Mouse (Mus musculus) gonadal fat pad, adult 2 months (tissue): Measurements from ENCODE around the gene Adgrl1. TPM values are rescaled to one million over a fixed set of nuclear protein-coding genes. Genes with fewer than 3 reads are reported as not detected.

Experiments used
- DNase-seq: peaks from one replicate; pipeline ENCODE4 v3.0.0-alpha.2; 2012; ENCODE audit warnings: low read depth
- polyA plus RNA-seq: library from polyadenylated mRNA; depleted of rRNA; stranded (reverse); fragments of >200 nt; gene quantifications from 2 replicates; pipeline ENCODE4 v1.2.3, GENCODE M21; 2012

The Adgrl1 gene
- polyA plus RNA-seq, 1 experiment, result 70.0 TPM

DNA sequence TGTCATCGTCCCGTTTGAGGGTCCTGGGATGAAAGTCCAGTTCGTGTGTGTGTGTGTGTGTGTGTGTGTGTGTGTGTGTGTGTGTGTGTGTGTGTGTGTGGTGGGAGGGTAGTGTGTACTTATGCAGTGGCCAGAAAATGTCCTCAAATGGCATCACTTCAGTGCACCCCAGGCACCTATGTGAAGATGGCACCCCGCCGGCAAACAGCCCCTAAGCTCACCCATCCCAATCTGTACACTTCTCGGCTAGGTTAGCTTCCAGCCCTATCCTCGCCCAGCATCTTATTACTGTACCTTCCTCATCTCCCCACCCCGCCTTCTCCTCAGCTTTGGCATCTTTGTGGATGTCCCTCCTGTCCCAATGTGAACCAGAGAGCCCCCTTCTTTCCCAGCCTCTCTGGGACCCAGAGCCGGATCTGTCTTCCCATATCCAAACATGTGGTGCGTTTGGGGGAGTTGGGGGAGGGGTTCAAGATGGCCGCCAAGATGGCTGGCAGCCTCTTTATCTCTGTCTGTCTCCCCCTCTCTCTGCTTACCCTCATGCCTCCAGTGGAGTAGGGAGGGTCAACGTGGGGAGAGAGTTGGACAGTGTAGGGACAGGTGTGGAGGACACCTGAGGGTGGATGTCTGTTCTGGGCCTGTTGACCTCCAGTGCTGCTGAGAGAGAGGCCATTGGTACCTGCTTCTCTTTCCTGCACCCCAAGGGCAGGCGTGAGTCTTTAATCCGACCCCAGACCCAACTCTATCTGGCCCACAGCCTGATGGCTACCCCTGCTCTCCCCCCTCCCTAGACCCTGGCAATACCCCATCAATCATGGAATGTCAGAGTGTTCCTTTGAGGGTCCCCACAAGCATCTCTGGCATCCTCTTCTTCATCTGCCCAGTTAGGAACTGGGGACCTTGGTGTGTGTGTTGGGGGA lies 1.9 kb downstream of the Adgrl1 start:
- no peak for DNase-seq

GRCm38 (mm10) chr8:83902961-83903666 lies 3.2 kb downstream of the Adgrl1 start:
- DNase-seq, result no peak

DNA sequence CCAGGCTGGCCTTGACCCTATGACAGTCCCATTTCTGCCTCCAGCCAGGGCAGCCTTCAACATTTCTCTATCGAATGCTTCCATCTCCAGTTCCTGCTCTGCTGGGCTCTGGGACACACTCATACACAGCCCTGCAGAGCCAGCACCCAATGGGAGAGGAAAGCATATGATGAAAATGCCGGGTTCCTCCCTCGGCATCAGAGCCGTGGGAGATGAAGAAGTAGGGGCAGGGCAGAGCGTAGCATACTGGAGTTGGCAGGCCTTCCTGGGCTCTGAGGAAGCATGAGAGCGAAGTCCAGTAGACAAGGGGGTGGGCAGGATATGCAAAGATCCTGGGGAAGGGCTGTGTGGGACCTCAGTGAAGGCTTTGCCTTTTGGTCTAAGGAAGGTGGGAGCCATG lies 8.7 kb downstream of the Adgrl1 start:
- no peak for DNase-seq

- DNase-seq, result no peak
Observed at GRCm38 (mm10) chr8:83909311-83909710, 9.4 kb downstream of the Adgrl1 start.

- no peak for DNase-seq
Observed at GRCm38 (mm10) chr8:83911809-83912731, 12.2 kb downstream of the Adgrl1 start.

DNA sequence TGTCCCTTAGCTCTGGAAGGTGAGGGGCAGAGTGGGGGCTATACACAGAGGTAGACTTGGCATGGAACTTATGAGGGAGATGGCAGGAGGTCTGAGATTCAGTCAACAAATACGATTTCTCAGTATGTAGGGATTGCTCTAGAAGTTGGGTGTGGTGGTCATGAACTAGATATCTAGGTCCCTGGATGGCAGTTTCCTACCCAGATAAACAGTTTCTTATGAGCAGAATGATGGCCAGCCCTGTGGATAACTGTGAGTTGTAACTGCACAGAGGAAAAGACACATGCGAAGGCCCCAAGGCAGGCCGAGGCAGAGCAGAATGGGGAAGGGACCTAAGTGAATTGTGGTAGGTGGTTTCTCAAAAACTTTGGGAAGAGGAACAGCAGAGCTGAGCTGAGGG lies 14.3 kb downstream of the Adgrl1 start:
- DNase-seq, result no peak

- no peak for DNase-seq
Observed at GRCm38 (mm10) chr8:83914860-83915259, 15.0 kb downstream of the Adgrl1 start.

DNA sequence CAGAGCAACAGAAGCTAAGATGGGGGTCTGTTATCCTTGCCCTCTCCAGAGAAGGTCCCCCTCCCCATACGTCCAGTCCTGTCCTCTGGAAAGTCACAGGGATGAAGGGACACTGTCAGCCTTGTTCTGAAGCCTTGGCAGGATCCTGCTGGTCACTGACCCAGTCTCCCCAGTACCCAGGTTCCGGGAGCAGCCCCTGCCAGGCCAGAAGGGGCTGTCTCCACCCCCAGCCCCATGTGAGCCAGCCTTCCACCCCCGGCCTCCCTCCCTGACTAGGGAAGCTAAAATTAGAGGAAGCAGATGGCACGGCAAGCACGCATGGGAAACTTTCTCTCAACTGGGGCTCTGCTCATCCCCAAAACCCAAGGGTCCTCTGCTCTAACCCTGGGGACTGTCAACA lies 16.1 kb downstream of the Adgrl1 start:
- no peak for DNase-seq

DNA sequence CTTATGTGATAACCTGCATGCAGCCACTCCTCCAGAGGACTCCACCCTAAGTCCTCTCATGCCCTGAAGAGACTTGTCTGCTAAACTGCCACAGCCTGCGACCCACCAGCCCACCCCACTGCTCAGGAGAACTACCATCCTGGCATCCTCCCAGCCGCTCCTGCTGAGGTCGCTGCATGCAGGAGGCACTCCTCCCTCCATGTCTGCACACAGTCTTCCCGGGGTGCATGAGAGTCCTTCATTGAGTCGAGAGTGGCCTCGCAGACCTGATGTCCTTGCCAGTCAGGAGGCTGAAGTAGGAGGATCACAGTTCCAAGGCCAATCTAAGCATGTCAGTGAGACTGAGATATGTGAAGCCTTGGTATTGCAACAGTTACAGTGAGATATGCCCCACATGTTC lies 17.7 kb downstream of the Adgrl1 start:
- no peak for DNase-seq

DNA sequence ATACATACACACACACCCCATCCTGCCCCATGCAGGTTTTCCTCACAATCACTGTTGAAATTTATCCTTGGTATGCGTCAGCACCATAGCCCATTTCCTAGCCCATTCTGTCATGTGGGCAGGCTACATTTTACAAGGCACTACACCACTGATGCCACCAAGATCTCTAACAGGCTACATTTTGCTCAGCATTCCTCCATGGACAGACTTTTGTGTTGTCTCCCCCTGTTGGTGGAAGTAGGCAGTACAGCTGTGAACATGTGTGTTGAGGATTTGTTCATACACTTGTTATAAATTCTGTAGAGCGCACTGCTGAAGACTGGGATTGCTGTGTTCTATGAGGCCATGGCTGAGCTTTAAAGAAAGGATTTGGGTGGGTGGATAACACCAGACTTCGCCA lies 21.7 kb downstream of the Adgrl1 start:
- DNase-seq, result no peak

- no peak for DNase-seq
Observed at GRCm38 (mm10) chr8:83922727-83923126, 22.8 kb downstream of the Adgrl1 start.

- no peak for DNase-seq
Observed at GRCm38 (mm10) chr8:83924585-83924984, 24.7 kb downstream of the Adgrl1 start.

DNA sequence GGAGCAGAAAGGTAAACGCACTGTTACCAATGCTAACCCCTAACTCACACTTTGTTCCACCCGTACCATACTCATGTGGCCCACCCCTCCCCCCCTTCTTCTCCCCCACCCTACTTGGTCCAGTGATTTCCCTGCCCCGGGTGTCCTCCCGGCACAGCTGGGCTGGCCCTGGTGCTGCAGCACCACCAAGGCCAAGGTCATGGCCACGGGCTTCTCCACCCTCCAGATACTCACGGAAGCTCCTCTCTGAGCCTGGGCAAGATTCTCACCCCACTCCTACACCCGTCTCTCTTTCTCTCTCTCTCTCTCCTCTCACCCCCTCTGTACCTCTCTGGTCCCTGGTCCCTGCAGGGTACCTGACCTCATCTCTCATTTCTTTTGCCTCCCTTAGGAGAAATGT lies 26.4 kb downstream of the Adgrl1 start:
- no peak for DNase-seq

DNA sequence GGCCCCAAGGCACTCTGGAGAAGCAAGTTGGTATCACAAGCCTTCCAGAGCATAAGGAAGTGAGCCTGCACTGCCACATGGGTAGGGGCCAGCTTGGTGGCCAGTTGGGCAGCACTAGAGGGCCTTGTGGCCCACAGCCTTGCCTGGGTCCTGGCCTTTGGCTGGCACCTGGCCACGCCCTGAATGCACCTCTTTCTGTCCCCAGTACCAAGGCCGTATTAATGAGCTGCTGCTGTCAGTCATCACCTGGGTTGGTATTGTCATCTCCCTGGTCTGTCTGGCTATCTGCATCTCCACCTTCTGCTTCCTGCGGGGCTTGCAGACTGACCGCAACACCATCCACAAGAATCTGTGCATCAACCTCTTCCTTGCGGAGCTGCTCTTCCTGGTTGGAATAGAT lies 34.3 kb downstream of the Adgrl1 start:
- no peak for DNase-seq

DNA sequence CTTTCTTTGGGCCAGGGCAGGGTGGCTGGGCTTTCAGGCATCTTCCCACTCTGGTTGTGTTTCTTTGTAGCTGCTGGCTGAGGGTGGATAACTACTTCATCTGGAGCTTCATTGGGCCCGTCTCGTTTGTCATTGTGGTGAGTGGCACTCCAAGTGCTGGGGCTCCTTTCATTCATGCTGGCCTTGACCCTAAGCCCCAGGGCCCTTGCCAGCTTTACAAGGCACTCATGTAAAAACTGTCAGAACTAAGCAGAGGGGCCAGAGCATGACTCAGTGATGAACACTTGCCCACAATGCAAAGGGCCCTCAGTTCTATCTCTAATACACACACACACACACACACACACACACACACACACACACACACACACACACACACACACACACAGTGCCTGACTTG lies 35.1 kb downstream of the Adgrl1 start:
- DNase-seq, result no peak

- no peak for DNase-seq
Observed at GRCm38 (mm10) chr8:83935435-83935834, 35.5 kb downstream of the Adgrl1 start.

GRCm38 (mm10) chr8:83937645-83938044 lies 37.7 kb downstream of the Adgrl1 start:
- no peak for DNase-seq

DNA sequence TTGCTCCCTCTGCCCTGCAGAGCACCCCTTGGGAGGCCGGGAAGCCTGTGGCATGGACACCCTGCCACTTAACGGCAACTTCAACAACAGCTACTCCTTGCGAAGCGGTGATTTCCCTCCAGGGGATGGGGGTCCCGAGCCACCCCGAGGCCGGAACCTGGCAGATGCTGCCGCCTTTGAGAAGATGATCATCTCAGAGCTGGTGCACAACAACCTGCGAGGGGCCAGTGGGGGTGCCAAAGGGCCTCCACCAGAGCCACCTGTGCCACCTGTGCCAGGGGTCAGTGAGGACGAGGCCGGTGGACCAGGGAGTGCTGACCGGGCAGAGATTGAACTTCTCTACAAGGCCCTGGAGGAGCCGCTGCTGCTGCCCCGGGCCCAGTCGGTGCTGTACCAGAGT lies 38.4 kb downstream of the Adgrl1 start:
- no peak for DNase-seq

GRCm38 (mm10) chr8:83941066-83941677 lies 41.3 kb downstream of the Adgrl1 start:
- DNase-seq, result no peak

DNA sequence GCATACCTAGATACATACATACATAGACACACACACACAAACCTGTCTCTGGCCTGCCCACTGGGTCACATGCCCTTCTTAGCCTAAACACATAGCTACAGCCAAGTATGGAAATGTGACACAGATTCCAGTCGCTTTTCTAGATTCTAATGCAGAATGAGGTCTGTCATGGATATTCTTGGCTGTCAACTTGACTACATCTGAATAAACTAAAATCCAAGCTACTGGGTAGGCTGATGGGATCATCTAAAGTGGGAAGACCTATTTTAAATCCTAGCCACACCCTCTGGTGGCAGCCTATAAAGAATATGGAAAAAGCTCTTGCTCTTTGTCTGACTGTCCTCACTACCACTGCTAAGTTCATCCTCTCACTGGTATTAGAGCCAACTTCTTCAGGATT lies 42.5 kb downstream of the Adgrl1 start:
- no peak for DNase-seq

DNA sequence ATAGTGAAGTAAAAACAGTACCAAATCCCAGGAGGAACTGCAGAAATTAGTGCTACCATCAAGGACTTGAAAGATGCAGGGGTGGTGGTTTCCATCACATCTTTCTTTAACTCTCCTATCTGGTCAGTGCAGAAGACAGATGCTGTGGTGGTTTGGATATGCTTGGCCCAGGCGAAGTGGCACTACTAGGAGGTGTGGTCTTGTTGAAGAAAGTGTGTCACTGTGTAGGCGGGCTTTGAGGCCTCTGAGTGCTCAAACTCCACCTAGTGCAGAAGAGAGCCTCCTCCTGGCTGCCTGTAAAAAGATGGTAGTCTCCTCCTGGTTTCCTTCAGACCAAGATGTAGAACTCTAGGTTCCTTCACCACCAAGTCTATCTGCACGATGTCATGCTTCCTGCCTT lies 45.6 kb downstream of the Adgrl1 start:
- DNase-seq, result no peak

GRCm38 (mm10) chr8:83954749-83955105 lies 54.8 kb downstream of the Adgrl1 start:
- DNase-seq, result no peak
